Mouse (Mus musculus): ENCODE results near the gene Slx4ip. TPM values are rescaled to one million over a fixed set of nuclear protein-coding genes. Genes with fewer than 3 reads are reported as not detected.
"Not testable (repeated sequence)": the region's sequence is repeated elsewhere in the genome, so short reads cannot be mapped to it uniquely, and the experiment has no call there.

Slx4ip gene
- 12.2 and 12.8 TPM in 2 replicates for polyA plus RNA-seq (2015; fragmentation: Nextera tagmentation; extraction: Ambion mirVana)

GRCm38 (mm10) chr2:136891068-136891950 is at the start of gene Slx4ip, which contains the start of the genes AL731706.1 and Mkks:
TSS of gene Slx4ip (plus strand) at chr2:136891218.
TSS of gene AL731706.1 (minus strand) at chr2:136891389.
TSS of gene Mkks (minus strand) at chr2:136891389.
- Histone ChIP-seq H3K36me3 (ENCODE audit: poor library complexity, severe bottlenecking) (no peaks in the 10 kb centered on the region), H3K4me2 (peak within 1 kb of the TSS; percentile 54), H3K9me3 (replicated peaks) (no peaks in the 10 kb centered on the region), H3K4me1 (peaks cover 15% of the 10 kb centered on the region; the same call in 1 of the 2 replicates), H3K9ac (peak within 1 kb of the TSS; percentile 76), H3K27ac (peak within 1 kb of the TSS; percentile 91), H3K4me3 (peak within 1 kb of the TSS; percentile 74), H3K27me3 (no peaks in the 10 kb centered on the region)
- WGBS: under 1% methylated on average over 49 of the region's 49 CpGs
- peak; percentile 98 for ATAC-seq

- H3K27me3 ChIP-seq: no peaks in the 10 kb centered on the region
- H3K36me3 ChIP-seq (ENCODE audit: poor library complexity, severe bottlenecking): no peaks in the 10 kb centered on the region
- no peaks in the 10 kb centered on the region for H3K9me3 ChIP-seq (replicated peaks)
- peaks cover 11% of the 10 kb centered on the region for H3K4me1 ChIP-seq
- 75% methylated on average over 3 of the region's 3 CpGs for WGBS
- H3K4me3 ChIP-seq: no peak overlapping the region
- no peak overlapping the region for H3K9ac ChIP-seq
- no peak overlapping the region for H3K27ac ChIP-seq
- ATAC-seq: no peak
- no peak overlapping the region for H3K4me2 ChIP-seq
Observed at GRCm38 (mm10) chr2:136850366-136850765, 40.7 kb upstream of the Slx4ip start.

GRCm38 (mm10) chr2:136854543-136855388 is 36.3 kb upstream of the Slx4ip start:
- H3K27me3 ChIP-seq: no peaks in the 10 kb centered on the region
- 7% methylated on average over 5 of the region's 5 CpGs for WGBS
- H3K9me3 ChIP-seq (replicated peaks): no peaks in the 10 kb centered on the region
- ATAC-seq: peak; percentile 57
- peak overlapping the region; percentile 36 for H3K27ac ChIP-seq
- peaks cover 11% of the 10 kb centered on the region for H3K4me1 ChIP-seq
- H3K4me2 ChIP-seq: no peak overlapping the region
- no peak overlapping the region for H3K4me3 ChIP-seq
- no peaks in the 10 kb centered on the region for H3K36me3 ChIP-seq (ENCODE audit: poor library complexity, severe bottlenecking)
- H3K9ac ChIP-seq: no peak overlapping the region

- no peak within 1 kb of the TSS for H3K9ac ChIP-seq
- 95% methylated on average over 2 of the region's 2 CpGs for WGBS
- ATAC-seq: no peak
Observed at GRCm38 (mm10) chr2:136885579-136885978, 5.4 kb upstream of the Slx4ip start, which contains the start of gene AL731706.2. TSS of gene AL731706.2 (minus strand) at chr2:136885679.

GRCm38 (mm10) chr2:136886846-136887245 is 4.2 kb upstream of the Slx4ip start:
- Histone ChIP-seq H3K9ac (no peak overlapping the region), H3K27ac (no peak overlapping the region), H3K4me2 (no peak overlapping the region), H3K27me3 (no peaks in the 10 kb centered on the region), H3K4me3 (no peak overlapping the region), H3K36me3 (ENCODE audit: poor library complexity, severe bottlenecking) (peaks cover 13% of the 10 kb centered on the region), H3K9me3 (replicated peaks) (no peaks in the 10 kb centered on the region), H3K4me1 (0 out of 2 replicates have a peak, but pooled peaks cover 5% of the 10 kb centered on the region)
- WGBS: 67% methylated on average over 4 of the region's 4 CpGs
- no peak for ATAC-seq

More at GRCm38 (mm10) chr2:136885579-136885978, 5.4 kb upstream of the Slx4ip start, which contains the start of gene AL731706.2:
- H3K4me1 ChIP-seq: 0 out of 2 replicates have a peak, but pooled peaks cover 5% of the 10 kb centered on the region
- no peaks in the 10 kb centered on the region for H3K27me3 ChIP-seq
- H3K36me3 ChIP-seq (ENCODE audit: poor library complexity, severe bottlenecking): peaks cover 24% of the 10 kb centered on the region
- H3K4me2 ChIP-seq: no peak within 1 kb of the TSS
- no peak within 1 kb of the TSS for H3K27ac ChIP-seq
- H3K4me3 ChIP-seq: no peak within 1 kb of the TSS
- no peaks in the 10 kb centered on the region for H3K9me3 ChIP-seq (replicated peaks)

- Histone ChIP-seq H3K9ac (peak overlapping the region; percentile 76), H3K4me2 (peak overlapping the region; percentile 54), H3K4me3 (peak overlapping the region; percentile 74), H3K4me1 (peaks cover 15% of the 10 kb centered on the region; the same call in 1 of the 2 replicates), H3K27ac (peak overlapping the region; percentile 91)
- not testable (repeated sequence) for H3K36me3 ChIP-seq (ENCODE audit: poor library complexity, severe bottlenecking); H3K9me3 ChIP-seq (replicated peaks); H3K27me3 ChIP-seq
- ATAC-seq: peak; percentile 57
- 6% methylated on average over 15 of the region's 15 CpGs for WGBS
Observed at GRCm38 (mm10) chr2:136890716-136891067, 326 bp upstream of the Slx4ip start.

GRCm38 (mm10) chr2:136891951-136892371 is 943 bp downstream of the Slx4ip start:
- peak overlapping the region; percentile 52 for H3K4me2 ChIP-seq
- H3K9ac ChIP-seq: peak overlapping the region; percentile 69
- ATAC-seq: peak; percentile 84
- H3K4me3 ChIP-seq: peak overlapping the region; percentile 74
- peaks cover 15% of the 10 kb centered on the region; the same call in 1 of the 2 replicates for H3K4me1 ChIP-seq
- WGBS: under 1% methylated on average over 23 of the region's 23 CpGs
- peak overlapping the region; percentile 91 for H3K27ac ChIP-seq
- H3K36me3 ChIP-seq (ENCODE audit: poor library complexity, severe bottlenecking): no peaks in the 10 kb centered on the region
- no peaks in the 10 kb centered on the region for H3K27me3 ChIP-seq
- H3K9me3 ChIP-seq (replicated peaks): no peaks in the 10 kb centered on the region

GRCm38 (mm10) chr2:136894494-136894893 is 3.5 kb downstream of the Slx4ip start:
- no peak overlapping the region for H3K9ac ChIP-seq
- no peak overlapping the region for H3K4me3 ChIP-seq
- H3K4me2 ChIP-seq: no peak overlapping the region
- H3K36me3 ChIP-seq (ENCODE audit: poor library complexity, severe bottlenecking): no peaks in the 10 kb centered on the region
- H3K27me3 ChIP-seq: no peaks in the 10 kb centered on the region
- no peaks in the 10 kb centered on the region for H3K9me3 ChIP-seq (replicated peaks)
- no peak for ATAC-seq
- H3K4me1 ChIP-seq: peaks cover 15% of the 10 kb centered on the region; the same call in 1 of the 2 replicates
- WGBS: 13% methylated on average over 2 of the region's 2 CpGs
- H3K27ac ChIP-seq: no peak overlapping the region

GRCm38 (mm10) chr2:136896131-136896530 is 5.1 kb downstream of the Slx4ip start:
- Histone ChIP-seq H3K9me3 (replicated peaks) (no peaks in the 10 kb centered on the region), H3K27me3 (no peaks in the 10 kb centered on the region), H3K36me3 (ENCODE audit: poor library complexity, severe bottlenecking) (no peaks in the 10 kb centered on the region), H3K4me3 (no peak overlapping the region), H3K4me1 (peaks cover 9% of the 10 kb centered on the region; the same call in 1 of the 2 replicates), H3K27ac (no peak overlapping the region), H3K9ac (no peak overlapping the region), H3K4me2 (no peak overlapping the region)
- ATAC-seq: no peak
- 82% methylated on average over 2 of the region's 2 CpGs for WGBS

GRCm38 (mm10) chr2:136908596-136908995 is 17.6 kb downstream of the Slx4ip start:
- Histone ChIP-seq H3K9ac (no peak overlapping the region), H3K27me3 (no peaks in the 10 kb centered on the region), H3K27ac (no peak overlapping the region), H3K4me3 (no peak overlapping the region), H3K36me3 (ENCODE audit: poor library complexity, severe bottlenecking) (peaks cover 11% of the 10 kb centered on the region), H3K4me1 (peaks cover 9% of the 10 kb centered on the region), H3K9me3 (replicated peaks) (no peaks in the 10 kb centered on the region), H3K4me2 (no peak overlapping the region)
- no peak for ATAC-seq
- 76% methylated on average over 3 of the region's 3 CpGs for WGBS

- Histone ChIP-seq H3K36me3 (ENCODE audit: poor library complexity, severe bottlenecking) (peaks cover 11% of the 10 kb centered on the region), H3K9ac (no peak overlapping the region), H3K27ac (no peak overlapping the region), H3K4me3 (no peak overlapping the region), H3K4me2 (no peak overlapping the region), H3K27me3 (no peaks in the 10 kb centered on the region), H3K4me1 (peaks cover 9% of the 10 kb centered on the region), H3K9me3 (replicated peaks) (no peaks in the 10 kb centered on the region)
- ATAC-seq: no peak
- 66% methylated on average over 2 of the region's 2 CpGs for WGBS
Observed at GRCm38 (mm10) chr2:136909298-136909697, 18.3 kb downstream of the Slx4ip start.
